Mouse (Mus musculus): ENCODE data around the gene Zfp971.
"Not testable (repeated sequence)": the region's sequence is repeated elsewhere in the genome, so short reads cannot be mapped to it uniquely, and the experiment has no call there.

- not testable (repeated sequence) for TF ChIP-seq EP300, CTCF (IDR thresholded peaks at IDR 0.05; ENCODE audit: low read depth)
Measured at GRCm38 (mm10) chr2:178027601-178028000, 4.5 kb downstream of the Zfp971 start.
